Mouse (Mus musculus) small intestine, adult 2 months (tissue): ENCODE results near the gene Krt4.

ENCODE experiments used
- CTCF ChIP-seq: fragments of 200-500 bp; IDR thresholded peaks from 2 replicates; pipeline ENCODE4 v1.5.1; 2012; ENCODE audit warnings: low read depth, mild to moderate bottlenecking, control low read depth, inconsistent platforms, low read length, moderate library complexity, mixed read lengths; ENCODE audit not compliant: insufficient replicate concordance, insufficient read length; ENCODE audit errors: extremely low read depth
- POLR2A ChIP-seq: fragments of 200-500 bp; IDR thresholded peaks from 2 replicates; pipeline ENCODE4 v1.6.1; 2012; ENCODE audit warnings: low read depth, mild to moderate bottlenecking, control low read depth, inconsistent platforms, low read length, moderate library complexity

DNA sequence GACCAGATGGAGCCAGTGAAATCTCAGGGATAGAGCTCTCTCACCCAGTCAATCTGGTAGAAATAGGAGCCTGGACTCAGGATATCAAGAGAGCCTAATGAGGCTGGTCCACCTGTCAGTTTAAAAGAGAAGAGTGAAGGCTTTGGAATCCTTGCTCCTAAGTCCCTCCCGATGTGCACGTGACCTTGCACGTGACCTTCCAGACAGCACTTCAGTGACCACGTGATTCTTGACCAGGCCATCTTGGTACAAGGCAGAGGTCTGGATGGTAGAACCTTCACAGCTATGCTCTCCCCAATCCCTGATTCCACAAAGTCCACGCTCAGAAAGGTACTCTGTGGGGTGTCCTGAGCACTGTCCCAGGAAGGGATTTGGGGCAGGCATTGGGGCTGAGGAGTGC lies 19.7 kb downstream of the Krt4 start:
- no peak for TF ChIP-seq CTCF
- no peak for TF ChIP-seq POLR2A
